Mouse (Mus musculus): ENCODE measurements around the gene Kmt2e. TPM values are rescaled to one million over a fixed set of nuclear protein-coding genes. Genes with fewer than 3 reads are reported as not detected.
A peak's percentile ranks its signal among the peaks of the same experiment; 100 is the strongest.

The Kmt2e gene
- polyA plus RNA-seq, 2 experiments = 37.3 to 87.2 TPM

DNA sequence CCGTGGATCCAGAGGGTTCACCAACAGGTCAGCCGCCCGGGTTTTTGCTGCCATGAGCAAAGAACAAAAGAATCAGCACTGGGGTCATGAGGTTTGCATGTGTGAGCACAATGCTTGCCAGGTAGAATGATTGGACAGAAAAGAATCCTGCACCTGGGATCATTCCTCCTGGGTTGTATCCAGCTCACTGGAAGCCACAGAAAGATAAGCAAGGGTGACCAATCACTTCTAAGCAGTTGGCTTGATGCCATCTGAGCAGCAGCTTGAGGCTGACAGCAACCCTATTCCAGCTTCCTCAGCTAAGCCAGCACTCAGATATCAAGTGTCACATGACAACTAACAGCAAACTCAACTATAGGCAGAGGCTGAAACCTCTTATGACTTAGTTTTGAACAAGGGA, 84.4 kb downstream of the Kmt2e start:
- no peak overlapping the region for H3K4me3 ChIP-seq (replicated peaks; ENCODE audit: low read length)
- no peak for TF ChIP-seq POLR2A (IDR thresholded peaks at IDR 0.05; ENCODE audit: borderline replicate concordance, extremely low read depth, insufficient read depth, insufficient read length)
- ATAC-seq (ENCODE audit: low FRiP score, low read depth) = peak; percentile 74
- 72% methylated on average over 3 of the region's 3 CpGs for WGBS
- DNase-seq (ENCODE audit: low spot score) = peak; percentile 58
- no peak overlapping the region for H3K27ac ChIP-seq (replicated peaks; ENCODE audit: low read depth, low read length)
- peaks cover 65% of the 10 kb centered on the region for H3K36me3 ChIP-seq (ENCODE audit: control insufficient read depth, insufficient read depth, low read length)
- no peaks in the 10 kb centered on the region for H3K4me1 ChIP-seq (ENCODE audit: control insufficient read depth, insufficient read depth, low read length)
- no peaks in the 10 kb centered on the region for H3K27me3 ChIP-seq (ENCODE audit: control insufficient read depth, insufficient read depth, low read length)
- H3K9me3 ChIP-seq (ENCODE audit: control insufficient read depth, low read length) = no peaks in the 10 kb centered on the region
- no peak overlapping the region for H3K4me2 ChIP-seq (replicated peaks; ENCODE audit: low read depth, low read length, severe bottlenecking)
- H3K9ac ChIP-seq (ENCODE audit: low read depth, low read length, severe bottlenecking) = no peak overlapping the region

DNA sequence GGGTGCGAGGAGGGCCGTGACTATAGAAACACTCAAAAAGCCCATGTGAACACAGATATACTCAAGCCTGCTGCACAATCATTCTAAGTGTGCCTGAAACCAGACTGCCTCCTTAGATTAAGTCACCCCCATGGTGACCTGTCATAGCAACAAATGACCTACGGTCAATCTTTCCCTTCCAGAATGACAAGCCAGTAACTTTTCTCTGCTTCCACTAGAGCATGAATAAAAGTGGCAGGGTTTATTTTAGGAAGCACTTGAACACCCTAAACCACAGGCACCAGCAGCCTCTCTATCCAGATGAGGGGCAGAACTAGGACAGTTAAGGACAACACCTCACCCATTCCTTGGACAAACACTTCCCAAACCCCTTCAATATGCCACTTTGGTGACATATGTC, 85.4 kb downstream of the Kmt2e start:
- no peak for TF ChIP-seq POLR2A (IDR thresholded peaks at IDR 0.05; ENCODE audit: borderline replicate concordance, extremely low read depth, insufficient read depth, insufficient read length)
- Histone ChIP-seq H3K36me3 (ENCODE audit: control insufficient read depth, insufficient read depth, low read length) (peaks cover 62% of the 10 kb centered on the region), H3K4me3 (replicated peaks; ENCODE audit: low read length) (no peak overlapping the region)

DNA sequence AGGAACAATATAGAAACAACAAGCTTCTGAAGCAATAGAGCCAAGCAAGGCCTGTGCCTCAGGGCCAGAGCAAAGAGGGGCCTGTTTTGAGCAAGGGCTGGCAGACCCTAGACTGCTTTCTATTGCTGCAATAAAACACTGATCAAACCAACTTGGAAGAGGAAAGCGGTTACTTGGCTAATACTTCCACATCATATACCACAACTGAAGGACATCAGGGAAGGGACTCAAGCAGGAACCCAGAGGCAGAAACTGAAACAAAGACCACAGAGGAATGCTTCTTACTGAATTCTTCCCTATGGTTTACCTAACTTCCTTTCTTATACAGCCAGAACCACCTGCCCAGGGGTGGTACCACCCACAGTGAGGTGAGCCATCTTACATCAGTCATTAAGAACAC, 87.4 kb downstream of the Kmt2e start:
- ATAC-seq (ENCODE audit: low FRiP score, low read depth) = no peak
- Histone ChIP-seq H3K27me3 (ENCODE audit: control insufficient read depth, insufficient read depth, low read length) (no peaks in the 10 kb centered on the region), H3K27ac (replicated peaks; ENCODE audit: low read depth, low read length) (no peak overlapping the region), H3K4me3 (replicated peaks; ENCODE audit: low read length) (no peak overlapping the region), H3K4me1 (ENCODE audit: control insufficient read depth, insufficient read depth, low read length) (no peaks in the 10 kb centered on the region), H3K4me2 (replicated peaks; ENCODE audit: low read depth, low read length, severe bottlenecking) (no peak overlapping the region), H3K9ac (ENCODE audit: low read depth, low read length, severe bottlenecking) (no peak overlapping the region), H3K9me3 (ENCODE audit: control insufficient read depth, low read length) (no peaks in the 10 kb centered on the region), H3K36me3 (ENCODE audit: control insufficient read depth, insufficient read depth, low read length) (peaks cover 66% of the 10 kb centered on the region)
- no peak for TF ChIP-seq POLR2A (IDR thresholded peaks at IDR 0.05; ENCODE audit: borderline replicate concordance, extremely low read depth, insufficient read depth, insufficient read length)
- 40% methylated on average over 1 of the region's 1 CpGs for WGBS
- no peak for DNase-seq (ENCODE audit: low spot score)

More for the DNA sequence above, 85.4 kb downstream of the Kmt2e start:
- ATAC-seq (ENCODE audit: low FRiP score, low read depth) = no peak
- DNase-seq (ENCODE audit: low spot score) = no peak
- no peaks in the 10 kb centered on the region for H3K9me3 ChIP-seq (ENCODE audit: control insufficient read depth, low read length)
- H3K4me1 ChIP-seq (ENCODE audit: control insufficient read depth, insufficient read depth, low read length) = no peaks in the 10 kb centered on the region
- H3K27me3 ChIP-seq (ENCODE audit: control insufficient read depth, insufficient read depth, low read length) = no peaks in the 10 kb centered on the region
- no peak overlapping the region for H3K27ac ChIP-seq (replicated peaks; ENCODE audit: low read depth, low read length)
- H3K4me2 ChIP-seq (replicated peaks; ENCODE audit: low read depth, low read length, severe bottlenecking) = no peak overlapping the region
- no peak overlapping the region for H3K9ac ChIP-seq (ENCODE audit: low read depth, low read length, severe bottlenecking)
- WGBS = 82% methylated on average over 3 of the region's 3 CpGs

DNA sequence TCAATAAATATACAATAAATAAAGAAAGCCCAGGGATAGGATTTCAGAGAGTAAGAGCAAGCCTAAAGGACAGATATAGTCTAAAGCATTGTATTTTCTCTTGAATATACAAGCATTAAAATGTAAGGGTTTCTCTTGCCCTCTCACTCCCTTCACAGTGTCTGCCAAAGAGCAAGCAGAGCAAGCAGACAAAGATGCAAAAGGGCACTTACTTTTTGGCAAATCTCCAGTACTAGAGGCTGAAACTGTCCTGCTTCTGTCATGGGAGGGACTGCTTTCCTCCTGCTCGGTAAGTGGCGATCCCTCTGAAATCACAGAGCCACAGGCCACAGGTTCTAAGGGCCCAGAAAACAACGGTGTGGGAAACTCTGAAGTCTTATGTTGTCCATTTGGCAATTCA, 89.7 kb downstream of the Kmt2e start:
- no peak for ATAC-seq (ENCODE audit: low FRiP score, low read depth)
- Histone ChIP-seq H3K27ac (replicated peaks; ENCODE audit: low read depth, low read length) (no peak overlapping the region), H3K4me3 (replicated peaks; ENCODE audit: low read length) (no peak overlapping the region), H3K9ac (ENCODE audit: low read depth, low read length, severe bottlenecking) (no peak overlapping the region), H3K27me3 (ENCODE audit: control insufficient read depth, insufficient read depth, low read length) (no peaks in the 10 kb centered on the region), H3K9me3 (ENCODE audit: control insufficient read depth, low read length) (no peaks in the 10 kb centered on the region), H3K4me2 (replicated peaks; ENCODE audit: low read depth, low read length, severe bottlenecking) (no peak overlapping the region), H3K36me3 (ENCODE audit: control insufficient read depth, insufficient read depth, low read length) (peaks cover 61% of the 10 kb centered on the region), H3K4me1 (ENCODE audit: control insufficient read depth, insufficient read depth, low read length) (no peaks in the 10 kb centered on the region)
- WGBS = 78% methylated on average over 3 of the region's 3 CpGs
- no peak for DNase-seq (ENCODE audit: low spot score)
- TF ChIP-seq POLR2A (IDR thresholded peaks at IDR 0.05; ENCODE audit: borderline replicate concordance, extremely low read depth, insufficient read depth, insufficient read length) = no peak

DNA sequence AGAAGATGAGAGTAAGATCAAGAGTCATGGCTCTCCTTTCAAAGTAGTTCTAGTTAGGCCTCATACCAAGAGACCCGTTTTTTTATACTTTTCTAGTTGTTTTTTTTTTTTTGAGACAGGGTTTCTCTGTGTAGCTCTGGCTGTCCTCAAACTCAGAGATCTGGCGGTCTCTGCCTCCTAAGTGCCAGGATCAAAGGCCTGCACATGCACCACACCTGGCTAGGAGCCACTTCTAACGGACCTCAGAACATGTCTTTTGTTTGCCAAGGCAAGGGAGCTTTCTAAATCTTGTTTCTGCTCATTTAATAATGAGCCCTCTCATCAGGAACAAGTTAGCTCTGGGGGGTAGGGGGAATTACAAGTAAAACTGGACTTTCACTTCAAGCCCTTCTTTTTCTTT, 90.4 kb downstream of the Kmt2e start:
- H3K27me3 ChIP-seq (ENCODE audit: control insufficient read depth, insufficient read depth, low read length) = no peaks in the 10 kb centered on the region
- DNase-seq (ENCODE audit: low spot score) (no peak), ATAC-seq (ENCODE audit: low FRiP score, low read depth) (no peak)
- peaks cover 56% of the 10 kb centered on the region for H3K36me3 ChIP-seq (ENCODE audit: control insufficient read depth, insufficient read depth, low read length)
- H3K27ac ChIP-seq (replicated peaks; ENCODE audit: low read depth, low read length) = no peak overlapping the region
- WGBS = 67% methylated on average over 3 of the region's 3 CpGs
- H3K4me1 ChIP-seq (ENCODE audit: control insufficient read depth, insufficient read depth, low read length) = no peaks in the 10 kb centered on the region
- no peak for TF ChIP-seq POLR2A (IDR thresholded peaks at IDR 0.05; ENCODE audit: borderline replicate concordance, extremely low read depth, insufficient read depth, insufficient read length)
- H3K4me2 ChIP-seq (replicated peaks; ENCODE audit: low read depth, low read length, severe bottlenecking) = no peak overlapping the region
- H3K9ac ChIP-seq (ENCODE audit: low read depth, low read length, severe bottlenecking) = no peak overlapping the region
- H3K4me3 ChIP-seq (replicated peaks; ENCODE audit: low read length) = no peak overlapping the region
- no peaks in the 10 kb centered on the region for H3K9me3 ChIP-seq (ENCODE audit: control insufficient read depth, low read length)

GRCm38 (mm10) chr5:23531100-23531499, 96.9 kb downstream of the Kmt2e start:
- Histone ChIP-seq H3K27ac (replicated peaks; ENCODE audit: low read depth, low read length) (no peak overlapping the region), H3K4me2 (replicated peaks; ENCODE audit: low read depth, low read length, severe bottlenecking) (no peak overlapping the region), H3K9ac (ENCODE audit: low read depth, low read length, severe bottlenecking) (no peak overlapping the region), H3K9me3 (ENCODE audit: control insufficient read depth, low read length) (no peaks in the 10 kb centered on the region), H3K27me3 (ENCODE audit: control insufficient read depth, insufficient read depth, low read length) (no peaks in the 10 kb centered on the region), H3K36me3 (ENCODE audit: control insufficient read depth, insufficient read depth, low read length) (peaks cover 22% of the 10 kb centered on the region), H3K4me1 (ENCODE audit: control insufficient read depth, insufficient read depth, low read length) (no peaks in the 10 kb centered on the region), H3K4me3 (replicated peaks; ENCODE audit: low read length) (no peak overlapping the region)
- WGBS = 91% methylated on average over 6 of the region's 6 CpGs
- no peak for ATAC-seq (ENCODE audit: low FRiP score, low read depth)
- no peak for TF ChIP-seq POLR2A (IDR thresholded peaks at IDR 0.05; ENCODE audit: borderline replicate concordance, extremely low read depth, insufficient read depth, insufficient read length)
- DNase-seq (ENCODE audit: low spot score) = no peak

All from limb, embryonic 14.5 days (tissue).